In the genomic region with DNA sequence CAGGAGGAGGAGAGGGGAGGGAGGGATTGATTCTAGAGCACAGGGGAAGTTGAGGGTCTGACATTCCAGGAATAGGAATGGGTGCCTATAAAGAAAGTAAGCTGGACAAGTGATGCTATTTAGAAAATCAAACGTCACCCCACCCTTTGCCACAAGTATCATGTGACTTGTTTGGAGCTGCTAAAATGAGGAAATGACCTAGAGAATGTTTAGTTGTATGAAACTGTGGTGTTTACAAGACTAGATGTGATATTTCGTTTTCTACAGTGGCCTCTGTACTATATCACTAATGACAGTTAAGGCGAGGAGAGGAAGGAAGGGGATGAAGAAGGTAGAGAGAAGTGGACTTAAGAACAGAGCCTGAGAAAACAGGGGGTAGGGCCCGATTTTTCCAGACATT, we compare ENCODE assay signal across 17 mouse cellular contexts. TPM values are rescaled to one million over a fixed set of nuclear protein-coding genes. Genes with fewer than 3 reads are reported as not detected.
DNase-seq lines count a peak whose midpoint lies in the region; ATAC-seq and TF ChIP-seq lines count a peak whose summit lies in the region.
"Had no signal": no experiment of that assay in that cellular context is flagged by ENCODE, and none has a peak within 500 bp of the region (broad histone marks: within the 10 kb centered on the region; RNA-seq: fewer than 3 reads in every experiment).

No protein-coding gene starts in this region.

- peak overlapping the region; percentile 87; the same call in 1 of the 2 replicates for H3K27ac ChIP-seq in forebrain, embryonic 10.5 days
- H3K27ac ChIP-seq in forebrain, embryonic 11.5 days (ENCODE audit: low read depth, low read length) = no peak overlapping the region
- H3K27ac ChIP-seq in lung, postnatal 0 days (ENCODE audit: low read length) = 0 out of 2 replicates have a peak overlapping the region, but pooled peaks have one; percentile 27
- peak overlapping the region; percentile 98 for H3K27ac ChIP-seq in limb, embryonic 11.5 days (replicated peaks; ENCODE audit: low read depth, low read length)

- TF ChIP-seq EP300 in lung, postnatal 0 days (IDR thresholded peaks at IDR 0.05) = no peak

- ATAC-seq in forebrain, embryonic 11.5 days (replicated peaks; ENCODE audit: low FRiP score) = no peak
- no peak for ATAC-seq in lung, postnatal 0 days
- ATAC-seq in limb, embryonic 11.5 days (ENCODE audit: insufficient number of reproducible peaks, low FRiP score, low TSS enrichment, low read depth) = no peak
- ATAC-seq: forebrain, embryonic 14.5 days had no signal

- H3K9ac ChIP-seq in forebrain, embryonic 11.5 days (ENCODE audit: low read length) = no peak overlapping the region
- H3K9ac ChIP-seq in lung, postnatal 0 days (replicated peaks; ENCODE audit: low read depth) = no peak overlapping the region
- no peak overlapping the region for H3K9ac ChIP-seq in limb, embryonic 11.5 days (ENCODE audit: low read length)
- H3K9ac ChIP-seq: heart, embryonic 15.5 days had no signal

- H3K27me3 ChIP-seq in forebrain, embryonic 10.5 days (ENCODE audit: poor library complexity, severe bottlenecking) = no peaks in the 10 kb centered on the region
- no peaks in the 10 kb centered on the region for H3K27me3 ChIP-seq in forebrain, embryonic 11.5 days (ENCODE audit: control insufficient read depth, insufficient read depth, low read length)
- H3K27me3 ChIP-seq in lung, postnatal 0 days (replicated peaks; ENCODE audit: insufficient read depth, low read length) = no peaks in the 10 kb centered on the region
- H3K27me3 ChIP-seq in limb, embryonic 11.5 days (ENCODE audit: control insufficient read depth, insufficient read depth, low read length) = no peaks in the 10 kb centered on the region
- H3K27me3 ChIP-seq in splenic B cell, adult 2 months (ENCODE audit: control insufficient read depth, insufficient read depth, low read length, poor library complexity, severe bottlenecking) = no peaks in the 10 kb centered on the region
- H3K27me3 ChIP-seq: heart, embryonic 15.5 days had no signal

- TF ChIP-seq CTCF in lung, postnatal 0 days (IDR thresholded peaks at IDR 0.05) = no peak

- no peak overlapping the region for H3K4me2 ChIP-seq in forebrain, embryonic 11.5 days (ENCODE audit: low read depth, low read length, severe bottlenecking)
- H3K4me2 ChIP-seq in lung, postnatal 0 days (replicated peaks; ENCODE audit: low read depth, low read length) = no peak overlapping the region
- H3K4me2 ChIP-seq in limb, embryonic 11.5 days (ENCODE audit: low read depth, severe bottlenecking) = no peak overlapping the region
- H3K4me2 ChIP-seq: midbrain, embryonic 11.5 days had no signal

- no peaks in the 10 kb centered on the region for H3K36me3 ChIP-seq in forebrain, embryonic 10.5 days (replicated peaks)
- no peaks in the 10 kb centered on the region for H3K36me3 ChIP-seq in forebrain, embryonic 11.5 days (ENCODE audit: control insufficient read depth, insufficient read depth, low read length)
- no peaks in the 10 kb centered on the region for H3K36me3 ChIP-seq in lung, postnatal 0 days (ENCODE audit: insufficient read depth, low read length)
- no peaks in the 10 kb centered on the region for H3K36me3 ChIP-seq in limb, embryonic 11.5 days (ENCODE audit: control insufficient read depth, insufficient read depth, low read length)
- H3K36me3 ChIP-seq in splenic B cell, adult 2 months (ENCODE audit: control insufficient read depth, insufficient read depth, low read length, poor library complexity, severe bottlenecking) = no peaks in the 10 kb centered on the region
- H3K36me3 ChIP-seq: heart, embryonic 15.5 days had no signal

- DNase-seq in forebrain, embryonic 10.5 days (ENCODE audit: extremely low spot score, low spot score) = no peak
- no peak for DNase-seq in forebrain, embryonic 11.5 days (ENCODE audit: low spot score)
- DNase-seq in lung, postnatal 0 days (ENCODE audit: low spot score) = peak; percentile 47
- no peak for DNase-seq in lung, postnatal 25 days (ENCODE audit: low spot score)
- DNase-seq in limb, embryonic 11.5 days (ENCODE audit: low spot score) = no peak
- peak; percentile 68 for DNase-seq in splenic B cell, adult 2 months (ENCODE audit: low read depth, low spot score)
- DNase-seq in left cerebral cortex, adult 18-20 months (ENCODE audit: low spot score in 2 of 2) = no peak
- no peak for DNase-seq in frontal cortex, postnatal 36 days (ENCODE audit: low spot score in 2 of 2)
- DNase-seq: cerebellum, adult 8-10 months; gastrocnemius, postnatal 10 days; kidney, postnatal 25 days had no signal

- H3K4me1 ChIP-seq in forebrain, embryonic 10.5 days = peaks cover 38% of the 10 kb centered on the region
- H3K4me1 ChIP-seq in forebrain, embryonic 11.5 days (replicated peaks; ENCODE audit: control insufficient read depth, insufficient read depth, low read length) = peaks cover 1% of the 10 kb centered on the region; the same call in 1 of the 2 replicates
- peaks cover 3% of the 10 kb centered on the region; the same call in 1 of the 2 replicates for H3K4me1 ChIP-seq in lung, postnatal 0 days (ENCODE audit: insufficient read depth, low read depth, low read length)
- H3K4me1 ChIP-seq in limb, embryonic 11.5 days (ENCODE audit: control insufficient read depth, insufficient read depth, low read length) = peaks cover 17% of the 10 kb centered on the region

- 80% methylated on average over 4 of the region's 4 CpGs for WGBS in forebrain, embryonic 10.5 days
- WGBS in forebrain, embryonic 11.5 days = 72% methylated on average over 4 of the region's 4 CpGs
- WGBS in lung, postnatal 0 days = 44% methylated on average over 4 of the region's 4 CpGs
- WGBS in limb, embryonic 11.5 days = 68% methylated on average over 4 of the region's 4 CpGs

- H3K4me3 ChIP-seq in forebrain, embryonic 10.5 days = no peak overlapping the region
- no peak overlapping the region for H3K4me3 ChIP-seq in forebrain, embryonic 11.5 days (ENCODE audit: low read depth, low read length)
- no peak overlapping the region for H3K4me3 ChIP-seq in lung, postnatal 0 days (ENCODE audit: low read depth, low read length)
- no peak overlapping the region for H3K4me3 ChIP-seq in limb, embryonic 11.5 days (ENCODE audit: low read depth, low read length)
- H3K4me3 ChIP-seq: heart, embryonic 15.5 days had no signal

- no peaks in the 10 kb centered on the region for H3K9me3 ChIP-seq in forebrain, embryonic 10.5 days
- no peaks in the 10 kb centered on the region for H3K9me3 ChIP-seq in forebrain, embryonic 11.5 days (ENCODE audit: control insufficient read depth, low read length)
- no peaks in the 10 kb centered on the region for H3K9me3 ChIP-seq in lung, postnatal 0 days (ENCODE audit: low read length)
- H3K9me3 ChIP-seq in limb, embryonic 11.5 days (ENCODE audit: control insufficient read depth, low read length) = no peaks in the 10 kb centered on the region
- H3K9me3 ChIP-seq: heart, embryonic 15.5 days had no signal

RNA-seq across cellular contexts. Expression of a gene that starts 19.3 kb away (rescaled TPM):
- not detected in 2 replicates for polyA plus RNA-seq in forebrain, embryonic 10.5 days (2016; fragmentation: Nextera tagmentation; extraction: Ambion mirVana)
- polyA plus RNA-seq in forebrain, embryonic 11.5 days (2014; fragmentation: Nextera tagmentation; extraction: Ambion mirVana) = not detected in 2 replicates
- not detected in 2 replicates for polyA plus RNA-seq in lung, postnatal 0 days (2015; fragmentation: Nextera tagmentation; extraction: Ambion mirVana)
- not detected in 2 replicates for polyA plus RNA-seq in limb, embryonic 11.5 days (2014; fragmentation: Nextera tagmentation; extraction: Ambion mirVana)
- total RNA-seq in left cerebral cortex, adult 18-20 months (2021) = not detected
- total RNA-seq: ES-E14; gastrocnemius, postnatal 10 days had no signal
- polyA plus RNA-seq: heart, embryonic 15.5 days; liver, embryonic 16.5 days; midbrain, embryonic 11.5 days; stomach, postnatal 0 days had no signal

RNA-seq across cellular contexts. Expression of a gene that starts 29.8 kb away (rescaled TPM):
- polyA plus RNA-seq in forebrain, embryonic 10.5 days (2016; fragmentation: Nextera tagmentation; extraction: Ambion mirVana) = 21.0 and 25.0 TPM in 2 replicates
- 30.1 and 30.6 TPM in 2 replicates for polyA plus RNA-seq in forebrain, embryonic 11.5 days (2014; fragmentation: Nextera tagmentation; extraction: Ambion mirVana)
- 38.1 and 39.3 TPM in 2 replicates for polyA plus RNA-seq in lung, postnatal 0 days (2015; fragmentation: Nextera tagmentation; extraction: Ambion mirVana)
- 46.6 and 49.8 TPM in 2 replicates for polyA plus RNA-seq in limb, embryonic 11.5 days (2014; fragmentation: Nextera tagmentation; extraction: Ambion mirVana)
- total RNA-seq in left cerebral cortex, adult 18-20 months (2021) = 10 to 100 TPM; 10.8 to 17.3 TPM

Comparison
In these comparisons a context has a peak if more than half of its experiments do, and no peak if none do; other contexts are left out.
1. DNase-seq: peak in lung, postnatal 0 days (single experiment) and splenic B cell, adult 2 months (single experiment); none in forebrain, embryonic 10.5 days (single experiment), forebrain, embryonic 11.5 days (single experiment), lung, postnatal 25 days (single experiment), limb, embryonic 11.5 days (single experiment), left cerebral cortex, adult 18-20 months (0 of 2) and frontal cortex, postnatal 36 days (0 of 2).